Mouse (Mus musculus): ENCODE results near the gene Dmc1.

GRCm38 (mm10) chr15:79527192-79527591 is 77.7 kb downstream of the Dmc1 start:
- no peak for TF ChIP-seq CTCF (IDR thresholded peaks at IDR 0.05; ENCODE audit: extremely low read depth, insufficient read depth, insufficient read length, insufficient replicate concordance)
- no peak for TF ChIP-seq POLR2A (IDR thresholded peaks at IDR 0.05; ENCODE audit: low read depth, low read length)
